In genomic region chr4:139590446-139590845, GRCm38 (mm10) we compare ENCODE assay signal across 14 mouse cellular contexts. TPM values are rescaled to one million over a fixed set of nuclear protein-coding genes. Genes with fewer than 3 reads are reported as not detected.
DNase-seq lines count a peak whose midpoint lies in the region; ATAC-seq and TF ChIP-seq lines count a peak whose summit lies in the region.
"Had no signal": no experiment of that assay in that cellular context is flagged by ENCODE, and none has a peak within 500 bp of the region (broad histone marks: within the 10 kb centered on the region; RNA-seq: fewer than 3 reads in every experiment).

No protein-coding gene starts in this region.

- no peak for TF ChIP-seq POLR2A in brain, embryonic 14.5 days (IDR thresholded peaks at IDR 0.05; ENCODE audit: borderline replicate concordance, extremely low read depth, insufficient read depth, insufficient read length, poor library complexity, severe bottlenecking)

- no peak overlapping the region for H3K9ac ChIP-seq in forebrain, embryonic 11.5 days (ENCODE audit: low read length)
- no peak overlapping the region for H3K9ac ChIP-seq in midbrain, embryonic 12.5 days (replicated peaks)
- H3K9ac ChIP-seq: embryonic facial prominence, embryonic 12.5 days had no signal

- H3K4me3 ChIP-seq in forebrain, embryonic 10.5 days = no peak overlapping the region
- no peak overlapping the region for H3K4me3 ChIP-seq in forebrain, embryonic 11.5 days (ENCODE audit: low read depth, low read length)
- H3K4me3 ChIP-seq in midbrain, embryonic 12.5 days = no peak overlapping the region
- H3K4me3 ChIP-seq in left cerebral cortex, adult 2 months = no peak overlapping the region
- H3K4me3 ChIP-seq: embryonic facial prominence, embryonic 12.5 days; layer of hippocampus, adult 2 months had no signal

- intact Hi-C loops in left cerebral cortex, adult 2 months (cut with DNase I) = no loop called here

- no peaks in the 10 kb centered on the region for H3K27me3 ChIP-seq in forebrain, embryonic 10.5 days (ENCODE audit: poor library complexity, severe bottlenecking)
- H3K27me3 ChIP-seq in forebrain, embryonic 11.5 days (ENCODE audit: control insufficient read depth, insufficient read depth, low read length) = no peaks in the 10 kb centered on the region
- no peaks in the 10 kb centered on the region for H3K27me3 ChIP-seq in midbrain, embryonic 12.5 days
- H3K27me3 ChIP-seq: embryonic facial prominence, embryonic 12.5 days had no signal

- WGBS in forebrain, embryonic 10.5 days = 47% methylated on average over 4 of the region's 4 CpGs
- 48% methylated on average over 4 of the region's 4 CpGs for WGBS in forebrain, embryonic 11.5 days
- 31% methylated on average over 4 of the region's 4 CpGs for WGBS in midbrain, embryonic 12.5 days

- peaks cover 57% of the 10 kb centered on the region for H3K4me1 ChIP-seq in forebrain, embryonic 10.5 days
- H3K4me1 ChIP-seq in forebrain, embryonic 11.5 days (replicated peaks; ENCODE audit: control insufficient read depth, insufficient read depth, low read length) = peaks cover 7% of the 10 kb centered on the region
- H3K4me1 ChIP-seq in midbrain, embryonic 12.5 days = peaks cover 15% of the 10 kb centered on the region

- H3K9me3 ChIP-seq in forebrain, embryonic 10.5 days = no peaks in the 10 kb centered on the region
- no peaks in the 10 kb centered on the region for H3K9me3 ChIP-seq in forebrain, embryonic 11.5 days (ENCODE audit: control insufficient read depth, low read length)
- H3K9me3 ChIP-seq in midbrain, embryonic 12.5 days = no peaks in the 10 kb centered on the region
- H3K9me3 ChIP-seq: embryonic facial prominence, embryonic 12.5 days had no signal

- DNase-seq in forebrain, embryonic 10.5 days (ENCODE audit: extremely low spot score, low spot score) = no peak
- no peak for DNase-seq in forebrain, embryonic 11.5 days (ENCODE audit: low spot score)
- DNase-seq in brain, embryonic 14.5 days (ENCODE audit: low read depth) = peak; percentile 66
- DNase-seq in embryo, embryonic 11 days = peak; percentile 79
- no peak for DNase-seq in testis, postnatal 14 days (ENCODE audit: low spot score)
- DNase-seq in layer of hippocampus, postnatal 36 days = no peak
- DNase-seq in left cerebral cortex, adult 2 months (ENCODE audit: extremely low spot score in 1 of 2, low spot score in 2 of 2) = no peak
- DNase-seq: adrenal gland, adult 8-10 months; lung, adult 2 months had no signal

- ATAC-seq in forebrain, embryonic 11.5 days (replicated peaks; ENCODE audit: low FRiP score) = no peak
- no peak for ATAC-seq in midbrain, embryonic 12.5 days (ENCODE audit: low FRiP score, low read depth)
- ATAC-seq: inflammation-experienced regulatory T-cells, adult 6 months had no signal

- no peak for TF ChIP-seq CTCF in brain, embryonic 14.5 days (IDR thresholded peaks at IDR 0.05; ENCODE audit: borderline replicate concordance, extremely low read depth, insufficient read depth, insufficient read length)
- TF ChIP-seq CTCF in left cerebral cortex, adult 2 months (IDR thresholded peaks at IDR 0.05) = no peak

- no peak overlapping the region for H3K4me2 ChIP-seq in forebrain, embryonic 11.5 days (ENCODE audit: low read depth, low read length, severe bottlenecking)
- H3K4me2 ChIP-seq in midbrain, embryonic 12.5 days (replicated peaks) = no peak overlapping the region
- H3K4me2 ChIP-seq: embryonic facial prominence, embryonic 12.5 days had no signal

- no peaks in the 10 kb centered on the region for H3K36me3 ChIP-seq in forebrain, embryonic 10.5 days (replicated peaks)
- no peaks in the 10 kb centered on the region for H3K36me3 ChIP-seq in forebrain, embryonic 11.5 days (ENCODE audit: control insufficient read depth, insufficient read depth, low read length)
- no peaks in the 10 kb centered on the region for H3K36me3 ChIP-seq in midbrain, embryonic 12.5 days
- H3K36me3 ChIP-seq: embryonic facial prominence, embryonic 12.5 days had no signal

- H3K27ac ChIP-seq in forebrain, embryonic 10.5 days = peak overlapping the region; percentile 77
- H3K27ac ChIP-seq in forebrain, embryonic 11.5 days (ENCODE audit: low read depth, low read length) = no peak overlapping the region
- H3K27ac ChIP-seq in midbrain, embryonic 12.5 days (replicated peaks) = peak overlapping the region; percentile 64
- no peak overlapping the region for H3K27ac ChIP-seq in left cerebral cortex, adult 2 months
- H3K27ac ChIP-seq: layer of hippocampus, adult 2 months had no signal

RNA-seq across cellular contexts. Expression of gene Gm21969, which starts 12.5 kb away (rescaled TPM):
- polyA plus RNA-seq in forebrain, embryonic 10.5 days (2016; fragmentation: Nextera tagmentation; extraction: Ambion mirVana) = not detected in 2 replicates
- not detected in 2 replicates for polyA plus RNA-seq in forebrain, embryonic 11.5 days (2014; fragmentation: Nextera tagmentation; extraction: Ambion mirVana)
- polyA plus RNA-seq in brain, embryonic 14.5 days (2012; rRNA removed) = not detected in 2 replicates
- polyA plus RNA-seq in midbrain, embryonic 12.5 days (2016; fragmentation: Nextera tagmentation; extraction: Ambion mirVana) = not detected in 2 replicates
- not detected for total RNA-seq in layer of hippocampus, postnatal 36 days (2021)
- total RNA-seq in left cerebral cortex, adult 2 months (2021) = not detected
- total RNA-seq: gastrocnemius, postnatal 4 days; layer of hippocampus, adult 2 months had no signal
- polyA plus RNA-seq: embryonic facial prominence, embryonic 12.5 days; inflammation-experienced regulatory T-cells, adult 6 months; lung, adult 2 months had no signal

RNA-seq across cellular contexts. Expression of gene Aldh4a1, which starts 32.2 kb away (rescaled TPM):
- 22.7 and 22.8 TPM in 2 replicates for polyA plus RNA-seq in forebrain, embryonic 10.5 days (2016; fragmentation: Nextera tagmentation; extraction: Ambion mirVana)
- polyA plus RNA-seq in forebrain, embryonic 11.5 days (2014; fragmentation: Nextera tagmentation; extraction: Ambion mirVana) = 14.5 and 16.2 TPM in 2 replicates
- polyA plus RNA-seq in brain, embryonic 14.5 days (2012; rRNA removed) = 24.2 and 26.4 TPM in 2 replicates
- polyA plus RNA-seq in midbrain, embryonic 12.5 days (2016; fragmentation: Nextera tagmentation; extraction: Ambion mirVana) = 17.5 and 19.6 TPM in 2 replicates
- total RNA-seq in layer of hippocampus, postnatal 36 days (2021) = 10 to 100 TPM; 19.0 to 20.1 TPM
- total RNA-seq in left cerebral cortex, adult 2 months (2021) = 10 to 100 TPM; 16.9 to 17.0 TPM

Comparison
In these comparisons a context has a peak if more than half of its experiments do, and no peak if none do; other contexts are left out.
1. H3K27ac ChIP-seq: peak in forebrain, embryonic 10.5 days (single experiment) and midbrain, embryonic 12.5 days (single experiment); none in forebrain, embryonic 11.5 days (single experiment) and left cerebral cortex, adult 2 months (single experiment).
2. DNase-seq: peak in brain, embryonic 14.5 days (single experiment) and embryo, embryonic 11 days (single experiment); none in forebrain, embryonic 10.5 days (single experiment), forebrain, embryonic 11.5 days (single experiment), testis, postnatal 14 days (single experiment), layer of hippocampus, postnatal 36 days (0 of 2) and left cerebral cortex, adult 2 months (0 of 2).